Mouse (Mus musculus) kidney, adult 11 months (tissue): ENCODE data around the gene Tmem161a.

ENCODE experiments used
- DNase-seq: peaks from one replicate; pipeline ENCODE4 v3.0.0; 2022

Tmem161a gene

GRCm38 (mm10) chr8:70172043-70172681 lies at the start of gene Tmem161a:
TSS of gene Tmem161a (plus strand) at chr8:70172356.
- peak; percentile 95 for DNase-seq

- no peak for DNase-seq
These were observed 49.3 kb upstream of the Tmem161a start for GRCm38 (mm10) chr8:70122863-70123262.

GRCm38 (mm10) chr8:70124992-70125391 lies 47.2 kb upstream of the Tmem161a start:
- no peak for DNase-seq

GRCm38 (mm10) chr8:70128435-70128834 lies 43.7 kb upstream of the Tmem161a start:
- peak; percentile 51 for DNase-seq

GRCm38 (mm10) chr8:70129309-70129952 lies 42.7 kb upstream of the Tmem161a start:
- DNase-seq: peak; percentile 62

- DNase-seq: no peak
These were observed 42.1 kb upstream of the Tmem161a start for GRCm38 (mm10) chr8:70130066-70130465.

GRCm38 (mm10) chr8:70131166-70131883 lies 40.8 kb upstream of the Tmem161a start, which contains the start of gene Nr2c2ap:
TSS of gene Nr2c2ap (plus strand) at chr8:70131333.
- DNase-seq: peak; percentile 77

GRCm38 (mm10) chr8:70134086-70134485 lies 38.1 kb upstream of the Tmem161a start:
- DNase-seq: no peak

- no peak for DNase-seq
These were observed 37.2 kb upstream of the Tmem161a start for GRCm38 (mm10) chr8:70134931-70135330.

- no peak for DNase-seq
These were observed 35.6 kb upstream of the Tmem161a start for GRCm38 (mm10) chr8:70136591-70136990.

GRCm38 (mm10) chr8:70137890-70138289 lies 34.3 kb upstream of the Tmem161a start:
- DNase-seq: no peak

- DNase-seq: peak; percentile 100
These were observed 32.9 kb upstream of the Tmem161a start, which contains the start of the genes Rfxank, Borcs8 and Mef2b for GRCm38 (mm10) chr8:70139026-70139857. TSS of gene Rfxank (minus strand) at chr8:70139154. TSS of gene Borcs8 (plus strand) at chr8:70139499. TSS of gene Mef2b (plus strand) at chr8:70139711.

GRCm38 (mm10) chr8:70139981-70140380 lies 32.2 kb upstream of the Tmem161a start:
- no peak for DNase-seq

- DNase-seq: no peak
These were observed 24.2 kb upstream of the Tmem161a start for GRCm38 (mm10) chr8:70147678-70148607.

- no peak for DNase-seq
These were observed 22.0 kb upstream of the Tmem161a start for GRCm38 (mm10) chr8:70150158-70150557.

GRCm38 (mm10) chr8:70152537-70153257 lies 19.5 kb upstream of the Tmem161a start:
- DNase-seq: peak; percentile 55

- DNase-seq: no peak
These were observed 14.8 kb upstream of the Tmem161a start for GRCm38 (mm10) chr8:70157240-70157800.

- DNase-seq: peak; percentile 44
These were observed 13.9 kb upstream of the Tmem161a start for GRCm38 (mm10) chr8:70158069-70158853.

GRCm38 (mm10) chr8:70159211-70159610 lies 12.9 kb upstream of the Tmem161a start:
- DNase-seq: no peak

- no peak for DNase-seq
These were observed 12.1 kb upstream of the Tmem161a start for GRCm38 (mm10) chr8:70160015-70160414.
